Mouse (Mus musculus): ENCODE data around the gene Pi4ka. TPM values are rescaled to one million over a fixed set of nuclear protein-coding genes. Genes with fewer than 3 reads are reported as not detected.

Pi4ka gene
- 100 to 1,000 TPM; 254 to 282 TPM for total RNA-seq (2021)

DNA sequence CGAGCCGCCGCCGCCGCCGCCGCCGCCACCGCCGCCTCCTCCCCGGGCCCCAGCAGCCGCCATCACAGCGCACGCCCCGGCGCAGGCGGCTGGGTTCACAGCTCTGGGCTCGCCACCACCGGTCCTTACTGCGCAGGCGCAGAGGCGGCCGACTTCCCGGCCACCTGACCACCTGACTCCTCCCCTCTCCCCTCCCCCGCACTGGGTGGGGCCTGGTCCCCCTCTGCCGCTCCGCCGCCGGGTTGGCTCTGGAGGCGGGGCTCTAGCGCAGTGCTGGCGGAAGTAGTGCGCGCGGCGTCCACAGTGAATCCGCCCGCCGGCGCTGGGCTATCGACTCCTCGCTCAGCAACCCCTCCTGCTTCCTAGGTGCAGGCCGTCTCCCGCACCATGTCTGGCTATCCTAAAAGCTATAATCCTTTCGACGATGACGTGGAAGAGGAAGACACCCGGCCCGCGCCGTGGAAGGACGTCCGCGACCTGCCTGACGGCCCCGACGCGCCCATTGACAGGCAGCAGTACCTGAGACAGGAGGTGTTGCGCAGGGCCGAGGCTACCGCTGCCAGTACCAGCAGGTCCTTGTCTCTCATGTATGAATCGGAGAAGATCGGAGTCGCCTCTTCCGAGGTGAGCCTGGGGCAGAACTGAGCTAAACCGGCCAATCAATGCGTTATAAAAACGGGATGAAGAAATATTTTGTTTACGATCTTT, at the start of gene Pi4ka, which contains the start of gene Snap29:
TSS of gene Pi4ka (minus strand) at position 579 of the 708 bp plus-strand sequence.
TSS of gene Snap29 (plus strand) at position 251 of the 708 bp plus-strand sequence.
- DNase-seq (ENCODE audit: extremely low spot score in 1 of 2, low spot score in 1 of 2) = peak; percentile 99

GRCm38 (mm10) chr16:17452373-17452715, 46.2 kb upstream of the Pi4ka start:
- peak in 1 of 2 experiments; percentile 32 for DNase-seq (ENCODE audit: extremely low spot score in 1 of 2, low spot score in 1 of 2)

DNA sequence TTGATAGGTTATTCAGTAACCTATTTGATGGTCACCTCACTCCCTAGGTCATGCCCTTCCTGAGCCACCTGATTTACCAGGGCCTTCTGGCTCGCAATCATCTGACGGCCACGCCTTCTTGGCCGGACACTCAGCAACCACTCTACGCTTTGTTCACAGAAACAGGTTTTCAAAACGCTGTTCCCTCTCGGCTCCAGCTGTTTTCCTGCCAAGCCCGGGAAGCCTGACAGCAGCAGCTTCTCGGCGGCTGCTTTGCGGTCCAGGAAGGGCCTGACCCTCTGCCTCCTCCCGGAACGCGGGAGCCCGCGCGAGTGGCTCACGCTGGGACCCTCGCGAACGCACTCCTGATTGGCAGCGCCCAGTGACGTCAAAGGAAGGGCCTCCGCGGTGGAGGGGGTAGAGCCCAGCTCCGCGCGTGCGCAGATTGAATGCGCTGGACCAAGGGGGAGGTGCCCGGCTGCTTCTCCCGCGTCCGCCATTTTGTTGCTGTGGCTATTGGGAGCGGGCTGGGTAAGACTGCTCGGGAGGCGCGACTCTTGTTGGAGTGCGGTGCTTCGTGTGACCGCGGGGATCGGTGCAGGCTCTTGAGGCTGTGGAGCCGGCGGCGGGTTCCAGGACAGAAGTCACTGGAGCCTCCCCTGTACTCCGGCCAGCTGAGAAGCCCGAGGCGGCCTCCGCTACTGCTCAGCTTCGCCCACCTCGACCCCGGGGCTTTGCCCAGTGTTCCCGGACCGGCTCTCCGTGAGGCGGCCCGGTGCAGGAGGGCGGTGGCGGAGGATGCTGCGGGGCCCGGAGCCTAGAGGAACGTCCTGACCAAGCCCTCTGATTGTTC, 45.6 kb upstream of the Pi4ka start, which contains the start of gene Crkl:
TSS of gene Crkl (plus strand) at position 447 of the 832 bp plus-strand sequence.
- peak; percentile 96 to 97 for DNase-seq (ENCODE audit: extremely low spot score in 1 of 2, low spot score in 1 of 2)

GRCm38 (mm10) chr16:17432576-17432975, 26.5 kb upstream of the Pi4ka start:
- no peak for DNase-seq (ENCODE audit: extremely low spot score in 1 of 2, low spot score in 1 of 2)

GRCm38 (mm10) chr16:17423021-17423420, 16.9 kb upstream of the Pi4ka start:
- no peak for DNase-seq (ENCODE audit: extremely low spot score in 1 of 2, low spot score in 1 of 2)

DNA sequence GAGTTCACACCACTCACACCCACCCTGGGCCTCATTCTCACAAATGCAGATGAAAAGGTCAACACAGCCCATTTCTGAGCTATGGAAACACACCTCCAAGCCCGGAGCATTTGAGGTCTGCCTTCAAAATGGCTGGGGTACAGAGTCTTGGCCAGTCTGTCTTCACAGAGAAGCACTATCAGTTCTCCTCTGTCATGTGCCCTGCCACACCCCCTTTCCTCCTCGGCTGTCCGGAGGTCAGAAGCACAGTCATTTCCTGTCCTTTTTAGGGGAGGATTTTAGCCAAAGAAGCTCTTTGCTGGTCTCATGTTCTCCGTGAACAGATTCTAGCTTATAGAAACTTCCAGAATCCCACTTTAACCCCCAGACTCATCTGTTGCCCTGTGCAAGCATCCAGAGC, 4.1 kb upstream of the Pi4ka start:
- DNase-seq (ENCODE audit: extremely low spot score in 1 of 2, low spot score in 1 of 2) = no peak

GRCm38 (mm10) chr16:17409046-17409445, 2.9 kb upstream of the Pi4ka start:
- DNase-seq (ENCODE audit: extremely low spot score in 1 of 2, low spot score in 1 of 2) = no peak

- DNase-seq (ENCODE audit: extremely low spot score in 1 of 2, low spot score in 1 of 2) = no peak
Observed at GRCm38 (mm10) chr16:17406512-17407231, 558 bp upstream of the Pi4ka start.

DNA sequence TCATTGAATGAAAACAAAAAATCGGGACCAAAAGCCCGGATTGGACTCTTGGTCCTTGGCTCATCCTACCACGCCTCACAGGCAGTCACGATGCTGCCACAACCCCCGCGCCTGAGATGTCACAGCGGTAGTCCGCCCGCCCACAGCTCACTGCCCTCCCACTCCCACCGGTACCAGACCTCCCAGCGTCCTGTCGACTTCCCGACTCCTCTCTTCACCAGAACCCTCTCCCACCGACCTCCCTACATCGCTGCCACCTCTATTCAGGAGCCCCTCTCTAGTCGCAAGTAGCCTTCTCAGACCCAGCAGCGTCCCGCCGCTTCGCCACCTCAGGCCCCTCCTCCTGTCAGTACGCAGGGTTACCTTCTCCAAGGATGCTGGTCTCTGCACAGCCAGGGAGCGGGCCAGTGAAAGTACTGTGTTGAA, 830 bp downstream of the Pi4ka start:
- peak; percentile 66 to 75 for DNase-seq (ENCODE audit: extremely low spot score in 1 of 2, low spot score in 1 of 2)

DNA sequence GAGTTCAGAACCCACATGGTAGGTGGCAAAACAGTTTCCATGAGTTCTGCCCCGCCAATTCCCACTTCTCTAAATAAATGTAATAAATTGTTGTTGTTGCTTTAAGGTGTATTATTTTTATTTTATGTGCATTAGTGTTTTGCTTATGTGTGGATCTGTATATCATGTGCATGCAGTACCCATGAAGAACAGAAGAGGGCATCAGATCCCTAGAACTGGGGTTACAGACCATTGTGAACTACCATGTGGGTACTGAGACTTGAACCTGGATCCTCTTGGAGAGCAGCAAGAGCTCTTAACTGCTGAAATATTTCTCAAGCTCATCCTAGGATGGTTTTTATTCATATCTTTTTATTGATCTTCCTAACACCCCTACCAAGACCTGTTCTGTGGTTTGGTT, 3.3 kb downstream of the Pi4ka start:
- DNase-seq (ENCODE audit: extremely low spot score in 1 of 2, low spot score in 1 of 2) = peak in 1 of 2 experiments; percentile 34

DNA sequence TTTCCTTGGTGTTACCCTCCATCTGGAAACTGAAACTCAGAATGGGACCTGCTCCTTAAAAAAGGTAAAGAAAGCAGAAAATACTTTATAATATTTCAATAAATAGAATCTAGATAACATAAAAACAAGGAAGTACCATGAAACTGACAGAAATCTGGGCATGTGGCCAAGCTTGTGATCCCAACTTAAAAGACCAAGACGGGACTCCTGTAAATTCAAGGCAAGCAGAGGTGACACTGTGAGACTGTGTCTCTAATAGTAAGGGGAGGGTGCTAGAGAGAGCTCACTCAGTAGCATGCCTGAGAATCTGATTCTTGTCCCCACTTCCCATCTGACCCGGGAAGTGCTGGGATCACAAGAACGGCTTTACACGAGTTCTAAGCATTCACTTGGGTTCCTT, 13.3 kb downstream of the Pi4ka start:
- no peak for DNase-seq (ENCODE audit: extremely low spot score in 1 of 2, low spot score in 1 of 2)

DNA sequence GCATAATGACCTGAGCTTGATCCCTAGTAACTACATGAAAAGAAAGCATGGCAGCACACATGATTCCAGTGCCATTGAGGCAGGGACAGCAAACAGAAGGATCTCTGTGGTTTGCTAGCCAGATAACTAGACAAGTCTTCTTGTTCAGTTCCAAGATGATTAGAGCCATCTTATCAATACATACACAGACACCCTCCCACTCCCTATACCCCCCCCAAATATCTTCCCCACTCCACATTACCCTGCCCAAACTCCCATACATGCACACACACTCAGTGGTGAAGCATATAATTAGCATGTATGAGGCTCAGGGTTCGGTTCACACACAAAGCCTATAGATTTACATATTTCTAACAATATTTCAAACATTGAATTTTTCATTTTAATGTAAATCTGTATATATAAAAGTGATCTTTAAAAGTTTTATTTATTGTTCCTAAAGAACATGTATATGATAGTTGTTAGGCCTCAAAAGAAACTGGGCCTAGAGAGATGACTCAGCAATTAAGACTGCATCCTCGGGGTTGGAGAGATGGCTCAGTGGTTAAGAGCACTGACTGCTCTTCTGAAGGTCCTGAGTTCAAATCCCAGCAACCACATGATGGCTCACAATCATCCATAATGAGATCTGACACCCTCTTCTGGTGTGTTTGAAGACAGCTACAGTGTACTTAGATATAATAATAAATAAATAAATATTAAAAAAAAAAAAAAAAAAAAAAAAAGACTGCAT, 22.4 kb downstream of the Pi4ka start:
- DNase-seq (ENCODE audit: extremely low spot score in 1 of 2, low spot score in 1 of 2) = no peak

- no peak for DNase-seq (ENCODE audit: extremely low spot score in 1 of 2, low spot score in 1 of 2)
Observed at GRCm38 (mm10) chr16:17382306-17382705, 23.8 kb downstream of the Pi4ka start.

DNA sequence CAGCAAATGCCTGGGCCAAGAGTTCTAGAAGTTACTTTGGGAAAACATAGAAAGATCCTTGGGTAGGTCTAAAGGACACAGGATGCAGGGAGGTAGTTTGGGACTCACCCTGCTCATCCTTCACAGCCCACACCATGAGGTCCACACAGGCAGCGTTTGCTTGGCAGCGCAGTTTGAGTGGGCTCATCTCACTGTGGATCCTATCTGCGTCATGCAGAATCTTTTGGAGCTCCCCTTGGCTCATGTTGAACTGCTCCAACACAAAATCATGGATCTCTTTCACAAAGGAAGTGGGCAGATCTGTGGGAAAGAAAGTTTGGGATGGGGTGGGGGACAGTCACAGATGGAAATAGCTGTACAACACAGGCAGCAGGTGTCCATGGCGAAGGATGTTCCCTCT, 47.3 kb downstream of the Pi4ka start:
- DNase-seq (ENCODE audit: extremely low spot score in 1 of 2, low spot score in 1 of 2) = no peak

- no peak for DNase-seq (ENCODE audit: extremely low spot score in 1 of 2, low spot score in 1 of 2)
Observed at GRCm38 (mm10) chr16:17356031-17356430, 50.1 kb downstream of the Pi4ka start.

DNA sequence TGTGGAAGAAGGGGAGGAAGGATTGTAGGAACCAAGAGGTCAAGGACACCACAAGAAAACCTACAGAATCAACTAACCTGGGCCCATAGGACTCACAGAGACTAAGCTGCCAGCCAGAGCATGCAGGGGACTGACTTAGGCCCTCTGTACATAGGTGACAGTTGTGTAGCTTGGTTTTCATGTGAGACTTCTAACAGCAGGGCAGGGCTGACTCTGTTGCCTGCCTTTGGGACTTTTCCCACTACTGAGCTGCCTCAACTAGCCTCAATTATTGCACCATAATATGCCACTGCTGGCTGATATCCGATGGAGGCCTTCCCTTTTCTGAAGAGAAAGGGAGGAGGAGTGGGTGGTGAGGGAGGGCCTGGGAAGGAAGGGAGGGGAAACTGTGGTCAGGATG, 59.3 kb downstream of the Pi4ka start:
- DNase-seq (ENCODE audit: extremely low spot score in 1 of 2, low spot score in 1 of 2) = no peak

DNA sequence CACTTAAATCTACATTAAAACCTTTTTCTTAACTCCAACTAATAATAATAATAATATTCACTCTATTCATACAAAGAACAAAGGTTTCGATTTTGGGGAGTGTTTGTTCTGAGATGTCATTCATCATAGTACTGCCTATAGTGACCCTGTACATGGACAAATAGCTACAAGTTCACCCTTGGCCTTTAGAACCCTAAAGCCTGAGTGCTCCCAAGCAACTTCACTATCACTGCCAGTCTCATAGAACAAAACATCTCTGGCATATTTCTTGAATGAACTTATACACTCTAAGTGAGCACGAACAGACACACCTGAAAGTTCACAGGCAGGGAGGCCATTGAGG, 60.3 kb downstream of the Pi4ka start:
- DNase-seq (ENCODE audit: extremely low spot score in 1 of 2, low spot score in 1 of 2) = no peak

- no peak for DNase-seq (ENCODE audit: extremely low spot score in 1 of 2, low spot score in 1 of 2)
Observed at GRCm38 (mm10) chr16:17345141-17345812, 60.8 kb downstream of the Pi4ka start.

DNA sequence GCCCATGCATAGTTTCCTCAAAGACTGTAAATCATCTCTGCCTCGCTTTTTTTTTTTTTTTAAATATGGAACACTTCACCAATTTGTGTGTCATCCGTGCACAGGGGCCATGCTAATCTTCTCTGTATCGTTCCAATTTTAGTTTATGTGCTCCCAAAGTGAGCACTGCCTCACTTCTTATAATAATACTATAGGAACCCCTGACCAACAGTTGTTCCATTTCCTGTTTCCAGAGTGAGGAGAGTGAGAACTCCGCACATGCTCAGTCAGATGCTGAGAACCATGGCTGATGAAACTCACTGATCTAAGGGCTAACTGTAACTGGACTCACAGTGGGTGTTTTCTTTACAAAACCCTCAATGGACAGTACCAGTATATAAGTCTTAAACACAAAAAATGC, 64.3 kb downstream of the Pi4ka start:
- DNase-seq (ENCODE audit: extremely low spot score in 1 of 2, low spot score in 1 of 2) = no peak

DNA sequence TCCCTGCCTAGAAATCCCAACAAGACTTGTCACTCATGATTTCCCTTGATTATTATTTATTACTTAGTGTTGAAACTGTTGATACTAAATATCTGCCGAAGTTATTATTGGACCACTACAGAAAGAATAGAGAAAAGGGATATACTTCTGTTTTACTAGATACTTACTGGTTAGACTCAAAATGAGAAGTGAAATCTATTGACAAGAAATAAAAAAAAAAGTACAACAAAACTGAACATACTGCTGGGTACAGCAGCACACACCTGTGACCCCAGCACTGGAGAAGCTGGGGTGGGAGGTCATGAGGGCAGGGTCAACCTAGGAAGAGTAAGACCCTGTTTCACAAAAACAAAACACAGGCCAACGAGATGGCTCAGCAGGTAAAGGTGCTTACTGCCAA, 65.4 kb downstream of the Pi4ka start:
- no peak for DNase-seq (ENCODE audit: extremely low spot score in 1 of 2, low spot score in 1 of 2)

Measured in layer of hippocampus, postnatal 25 days (tissue).